Mouse (Mus musculus): Measurements from ENCODE around the gene Gm49355. TPM values are rescaled to one million over a fixed set of nuclear protein-coding genes. Genes with fewer than 3 reads are reported as not detected.

The Gm49355 gene
- total and polyA plus RNA-seq, 2 experiments from 2014 or later: 0.08 to 0.52 TPM

- Histone ChIP-seq H3K9ac (replicated peaks; ENCODE audit: low read length) (no peak overlapping the region), H3K4me3 (ENCODE audit: low read length) (peak overlapping the region; percentile 0; the same call in 1 of the 2 replicates), H3K4me1 (ENCODE audit: insufficient read depth, low read length) (no peaks in the 10 kb centered on the region), H3K4me2 (ENCODE audit: low read depth, low read length) (peak overlapping the region; percentile 21; the same call in 1 of the 2 replicates), H3K36me3 (ENCODE audit: insufficient read depth, low read length) (no peaks in the 10 kb centered on the region), H3K9me3 (ENCODE audit: low read length) (no peaks in the 10 kb centered on the region), H3K27me3 (ENCODE audit: insufficient read depth, low read length) (peaks cover 91% of the 10 kb centered on the region), H3K27ac (no peak overlapping the region)
- no peak for ATAC-seq
- no peak for DNase-seq (ENCODE audit: low spot score)
- TF ChIP-seq CTCF (IDR thresholded peaks at IDR 0.05; ENCODE audit: low read depth): no peak
- under 1% methylated on average over 50 of the region's 50 CpGs for WGBS
Measured at GRCm38 (mm10) chr14:12346011-12346864, 62.5 kb downstream of the Gm49355 start.

- H3K4me2 ChIP-seq (ENCODE audit: low read depth, low read length): peak overlapping the region; percentile 21; the same call in 1 of the 2 replicates
- no peaks in the 10 kb centered on the region for H3K9me3 ChIP-seq (ENCODE audit: low read length)
- H3K27me3 ChIP-seq (ENCODE audit: insufficient read depth, low read length): peaks cover 90% of the 10 kb centered on the region
- ATAC-seq: no peak
- H3K9ac ChIP-seq (replicated peaks; ENCODE audit: low read length): no peak overlapping the region
- no peak overlapping the region for H3K27ac ChIP-seq
- WGBS: 2% methylated on average over 26 of the region's 26 CpGs
- no peaks in the 10 kb centered on the region for H3K36me3 ChIP-seq (ENCODE audit: insufficient read depth, low read length)
- 0 out of 2 replicates have a peak overlapping the region, but pooled peaks have one; percentile 0 for H3K4me3 ChIP-seq (ENCODE audit: low read length)
- no peaks in the 10 kb centered on the region for H3K4me1 ChIP-seq (ENCODE audit: insufficient read depth, low read length)
- DNase-seq (ENCODE audit: low spot score): no peak
- TF ChIP-seq CTCF (IDR thresholded peaks at IDR 0.05; ENCODE audit: low read depth): no peak
Measured at GRCm38 (mm10) chr14:12346865-12347600, 63.3 kb downstream of the Gm49355 start.

- peaks cover 93% of the 10 kb centered on the region for H3K27me3 ChIP-seq (ENCODE audit: insufficient read depth, low read length)
- ATAC-seq (no peak), DNase-seq (ENCODE audit: low spot score) (no peak)
- H3K4me2 ChIP-seq (ENCODE audit: low read depth, low read length): no peak within 1 kb of the TSS
- no peaks in the 10 kb centered on the region for H3K9me3 ChIP-seq (ENCODE audit: low read length)
- H3K4me1 ChIP-seq (ENCODE audit: insufficient read depth, low read length): no peaks in the 10 kb centered on the region
- H3K36me3 ChIP-seq (ENCODE audit: insufficient read depth, low read length): no peaks in the 10 kb centered on the region
- no peak within 1 kb of the TSS for H3K27ac ChIP-seq
- 4% methylated on average over 2 of the region's 2 CpGs for WGBS
- no peak within 1 kb of the TSS for H3K4me3 ChIP-seq (ENCODE audit: low read length)
- H3K9ac ChIP-seq (replicated peaks; ENCODE audit: low read length): no peak within 1 kb of the TSS
- TF ChIP-seq CTCF (IDR thresholded peaks at IDR 0.05; ENCODE audit: low read depth): no peak
Measured at GRCm38 (mm10) chr14:12348089-12348488, 64.3 kb downstream of the Gm49355 start, which contains the start of gene Fezf2. Gene Fezf2, minus strand, starts transcription at chr14:12348189.

GRCm38 (mm10) chr14:12349334-12350090, 65.7 kb downstream of the Gm49355 start:
- Histone ChIP-seq H3K9me3 (ENCODE audit: low read length) (no peaks in the 10 kb centered on the region), H3K27ac (no peak overlapping the region), H3K4me1 (ENCODE audit: insufficient read depth, low read length) (no peaks in the 10 kb centered on the region), H3K36me3 (ENCODE audit: insufficient read depth, low read length) (no peaks in the 10 kb centered on the region), H3K4me3 (ENCODE audit: low read length) (no peak overlapping the region), H3K9ac (replicated peaks; ENCODE audit: low read length) (no peak overlapping the region), H3K4me2 (ENCODE audit: low read depth, low read length) (no peak overlapping the region), H3K27me3 (ENCODE audit: insufficient read depth, low read length) (peaks cover 93% of the 10 kb centered on the region)
- DNase-seq (ENCODE audit: low spot score) (no peak), ATAC-seq (no peak)
- 13% methylated on average over 15 of the region's 15 CpGs for WGBS
- TF ChIP-seq CTCF (IDR thresholded peaks at IDR 0.05; ENCODE audit: low read depth): no peak

GRCm38 (mm10) chr14:12350271-12350916, 66.6 kb downstream of the Gm49355 start:
- H3K9me3 ChIP-seq (ENCODE audit: low read length): no peaks in the 10 kb centered on the region
- no peak overlapping the region for H3K27ac ChIP-seq
- 12% methylated on average over 16 of the region's 16 CpGs for WGBS
- no peak overlapping the region for H3K9ac ChIP-seq (replicated peaks; ENCODE audit: low read length)
- ATAC-seq (no peak), DNase-seq (ENCODE audit: low spot score) (no peak)
- H3K4me2 ChIP-seq (ENCODE audit: low read depth, low read length): no peak overlapping the region
- no peaks in the 10 kb centered on the region for H3K4me1 ChIP-seq (ENCODE audit: insufficient read depth, low read length)
- H3K36me3 ChIP-seq (ENCODE audit: insufficient read depth, low read length): no peaks in the 10 kb centered on the region
- peaks cover 90% of the 10 kb centered on the region for H3K27me3 ChIP-seq (ENCODE audit: insufficient read depth, low read length)
- H3K4me3 ChIP-seq (ENCODE audit: low read length): no peak overlapping the region
- TF ChIP-seq CTCF (IDR thresholded peaks at IDR 0.05; ENCODE audit: low read depth): no peak

Other genes with a start within 250 kb of the Gm49355 start
- 15.3 and 20.7 TPM in 2 replicates for gene 3830406C13Rik, start 197 bp downstream of the Gm49355 start, total RNA-seq (2014; rRNA removed)
- 39.3 and 42.0 TPM in 2 replicates for gene 3830406C13Rik, start 197 bp downstream of the Gm49355 start, polyA plus RNA-seq (2015; fragmentation: Nextera tagmentation; extraction: Ambion mirVana)
- gene Fezf2, start 64.2 kb downstream of the Gm49355 start, total RNA-seq (2014; rRNA removed): 0.52 and 1.8 TPM in 2 replicates
- gene Fezf2, start 64.2 kb downstream of the Gm49355 start, polyA plus RNA-seq (2015; fragmentation: Nextera tagmentation; extraction: Ambion mirVana): not detected in 2 replicates